Mouse (Mus musculus) heart, embryonic 16.5 days (tissue): ENCODE measurements around the gene Ogn. TPM values are rescaled to one million over a fixed set of nuclear protein-coding genes. Genes with fewer than 3 reads are reported as not detected.
"Not testable (repeated sequence)": the region's sequence is repeated elsewhere in the genome, so short reads cannot be mapped to it uniquely, and the experiment has no call there.

ENCODE experiments used
- ATAC-seq: fragments of 200-750 bp; cut with Nextera tagmentation; replicated peaks from 2 replicates; pipeline ENCODE4 v1.8.0; 2017; ENCODE audit warnings: moderate number of reproducible peaks; ENCODE audit not compliant: insufficient read depth, low FRiP score; ENCODE audit errors: extremely low read depth
- H3K27ac ChIP-seq: fragments of 300-500 bp; sonication (generic); 2 replicates; pipeline ENCODE4 v1.5.1; 2014; ENCODE audit warnings: mild to moderate bottlenecking, low read length, control low read depth, moderate library complexity
- H3K27me3 ChIP-seq: fragments of 300-500 bp; sonication (generic); 2 replicates; pipeline ENCODE4 v1.6.1; 2014; ENCODE audit warnings: low read length, mixed read lengths; ENCODE audit not compliant: control insufficient read depth, insufficient read depth
- H3K36me3 ChIP-seq: fragments of 300-500 bp; sonication (generic); 2 replicates; pipeline ENCODE4 v1.6.1; 2014; ENCODE audit not compliant: control insufficient read depth, insufficient read depth
- H3K4me1 ChIP-seq: fragments of 300-500 bp; sonication (generic); 2 replicates; pipeline ENCODE4 v1.6.1; 2014; ENCODE audit warnings: low read length, mixed read lengths; ENCODE audit not compliant: control insufficient read depth, insufficient read depth
- H3K4me2 ChIP-seq: fragments of 300-500 bp; sonication (generic); 2 replicates; pipeline ENCODE4 v1.6.1; 2014; ENCODE audit warnings: low read depth, mild to moderate bottlenecking, control low read depth, low read length
- H3K4me3 ChIP-seq: fragments of 300-500 bp; sonication (generic); 2 replicates; pipeline ENCODE4 v1.5.1; 2014; ENCODE audit warnings: mild to moderate bottlenecking, control low read depth, low read length
- H3K9ac ChIP-seq: fragments of 300-500 bp; sonication (generic); 2 replicates; pipeline ENCODE4 v1.6.1; 2014; ENCODE audit warnings: low read length, control low read depth
- H3K9me3 ChIP-seq: fragments of 300-500 bp; sonication (generic); replicated peaks from 2 replicates; pipeline ENCODE4 v1.6.1; 2016; ENCODE audit warnings: low read length; ENCODE audit not compliant: control insufficient read depth
- WGBS: fragments of 180-500 bp; shearing (Covaris S2); extraction: QIAGEN DNeasy Blood & Tissue Kit; methylation state at CpG from one replicate; pipeline ENCODE4 v1.1.7; 2014; 5-methylcytosine and 5-hydroxymethylcytosine counted together
- polyA plus RNA-seq: library from polyadenylated mRNA; unstranded; fragments of >200 nt; fragmentation: Nextera tagmentation; extraction: Ambion mirVana; gene quantifications from 2 replicates; pipeline ENCODE4 v1.2.1, GENCODE M21; 2015

Ogn gene
- polyA plus RNA-seq, 1 experiment from 2014 or later: 53.8 TPM

- Histone ChIP-seq H3K27ac (peak overlapping the region; percentile 43; the same call in 1 of the 2 replicates), H3K9me3 (no peaks in the 10 kb centered on the region)
- WGBS: 66% methylated on average over 8 of the region's 8 CpGs
These were observed 23.4 kb upstream of the Ogn start for GRCm38 (mm10) chr13:49584307-49585005.

GRCm38 (mm10) chr13:49586062-49586461 is 21.8 kb upstream of the Ogn start:
- no peak for ATAC-seq
- H3K9me3 ChIP-seq: no peaks in the 10 kb centered on the region
- no peak overlapping the region for H3K4me2 ChIP-seq
- WGBS: 89% methylated on average over 6 of the region's 6 CpGs
- no peaks in the 10 kb centered on the region for H3K4me1 ChIP-seq
- no peak overlapping the region for H3K27ac ChIP-seq
- no peak overlapping the region for H3K9ac ChIP-seq
- H3K36me3 ChIP-seq: no peaks in the 10 kb centered on the region
- H3K4me3 ChIP-seq: no peak overlapping the region
- no peaks in the 10 kb centered on the region for H3K27me3 ChIP-seq

More at GRCm38 (mm10) chr13:49584307-49585005, 23.4 kb upstream of the Ogn start:
- H3K4me3 ChIP-seq: no peak overlapping the region
- H3K36me3 ChIP-seq: no peaks in the 10 kb centered on the region
- no peak overlapping the region for H3K4me2 ChIP-seq
- no peaks in the 10 kb centered on the region for H3K4me1 ChIP-seq
- no peak overlapping the region for H3K9ac ChIP-seq
- H3K27me3 ChIP-seq: no peaks in the 10 kb centered on the region
- no peak for ATAC-seq

- not testable (repeated sequence) for H3K9me3 ChIP-seq, H3K4me3 ChIP-seq, ATAC-seq, H3K36me3 ChIP-seq, H3K27ac ChIP-seq, H3K9ac ChIP-seq, H3K27me3 ChIP-seq, H3K4me2 ChIP-seq, H3K4me1 ChIP-seq
- whole genome bisulfite sequencing: 84% methylated on average over 2 of the region's 2 CpGs
These were observed 5.3 kb upstream of the Ogn start for GRCm38 (mm10) chr13:49602541-49602940.

- ATAC-seq: no peak
- H3K4me3 ChIP-seq: no peak overlapping the region
- H3K9ac ChIP-seq: no peak overlapping the region
- H3K36me3 ChIP-seq: no peaks in the 10 kb centered on the region
- no peak overlapping the region for H3K4me2 ChIP-seq
- H3K27me3 ChIP-seq: no peaks in the 10 kb centered on the region
- no peaks in the 10 kb centered on the region for H3K4me1 ChIP-seq
- H3K27ac ChIP-seq: no peak overlapping the region
- no peaks in the 10 kb centered on the region for H3K9me3 ChIP-seq
These were observed 4.2 kb upstream of the Ogn start for GRCm38 (mm10) chr13:49603603-49604002.

- 43% methylated on average over 4 of the region's 4 CpGs for WGBS
These were observed 910 bp downstream of the Ogn start for GRCm38 (mm10) chr13:49608589-49609322.

GRCm38 (mm10) chr13:49617021-49617420 is 9.2 kb downstream of the Ogn start:
- H3K36me3 ChIP-seq: no peaks in the 10 kb centered on the region; the same call in 1 of the 2 replicates
- no peaks in the 10 kb centered on the region for H3K27me3 ChIP-seq
- H3K9ac ChIP-seq: no peak overlapping the region
- 70% methylated on average over 3 of the region's 3 CpGs for WGBS
- no peaks in the 10 kb centered on the region for H3K9me3 ChIP-seq
- no peaks in the 10 kb centered on the region for H3K4me1 ChIP-seq
- H3K4me2 ChIP-seq: no peak overlapping the region
- no peak overlapping the region for H3K4me3 ChIP-seq
- ATAC-seq: no peak
- no peak overlapping the region for H3K27ac ChIP-seq

More at GRCm38 (mm10) chr13:49608589-49609322, 910 bp downstream of the Ogn start:
- Histone ChIP-seq H3K4me3 (peak overlapping the region; percentile 21), H3K4me2 (peak overlapping the region; percentile 26), H3K36me3 (no peaks in the 10 kb centered on the region), H3K27me3 (no peaks in the 10 kb centered on the region), H3K9me3 (no peaks in the 10 kb centered on the region), H3K9ac (0 out of 2 replicates have a peak overlapping the region, but pooled peaks have one; percentile 3), H3K27ac (peak overlapping the region; percentile 50), H3K4me1 (peaks cover 3% of the 10 kb centered on the region; the same call in 1 of the 2 replicates)
- ATAC-seq: no peak

- Histone ChIP-seq H3K4me2 (no peak overlapping the region), H3K27ac (no peak overlapping the region), H3K4me3 (no peak overlapping the region), H3K9ac (no peak overlapping the region), H3K27me3 (no peaks in the 10 kb centered on the region), H3K4me1 (no peaks in the 10 kb centered on the region), H3K36me3 (no peaks in the 10 kb centered on the region; the same call in 1 of the 2 replicates), H3K9me3 (no peaks in the 10 kb centered on the region)
- no peak for ATAC-seq
These were observed 10.5 kb downstream of the Ogn start for GRCm38 (mm10) chr13:49618365-49618764.

GRCm38 (mm10) chr13:49623216-49623615 is 15.4 kb downstream of the Ogn start:
- WGBS: 72% methylated on average over 1 of the region's 1 CpGs
- Histone ChIP-seq H3K36me3 (no peaks in the 10 kb centered on the region; the same call in 1 of the 2 replicates), H3K9ac (no peak overlapping the region), H3K27ac (no peak overlapping the region), H3K4me2 (no peak overlapping the region), H3K9me3 (no peaks in the 10 kb centered on the region), H3K4me3 (no peak overlapping the region), H3K4me1 (no peaks in the 10 kb centered on the region), H3K27me3 (no peaks in the 10 kb centered on the region)
- ATAC-seq: no peak

- H3K27me3 ChIP-seq: no peaks in the 10 kb centered on the region
- no peaks in the 10 kb centered on the region for H3K9me3 ChIP-seq
- H3K4me2 ChIP-seq: no peak overlapping the region
- no peak overlapping the region for H3K9ac ChIP-seq
- H3K27ac ChIP-seq: no peak overlapping the region
- H3K36me3 ChIP-seq: no peaks in the 10 kb centered on the region
- no peaks in the 10 kb centered on the region for H3K4me1 ChIP-seq
- no peak for ATAC-seq
- no peak overlapping the region for H3K4me3 ChIP-seq
These were observed 20.3 kb downstream of the Ogn start for GRCm38 (mm10) chr13:49628167-49628566.
